Mouse (Mus musculus) embryonic facial prominence, embryonic 11.5 days (tissue): Measurements from ENCODE around the gene Psma6. TPM values are rescaled to one million over a fixed set of nuclear protein-coding genes. Genes with fewer than 3 reads are reported as not detected.

Source experiments
- ATAC-seq: fragments of 200-750 bp; cut with Nextera tagmentation; replicated peaks from 2 replicates; pipeline ENCODE4 v1.8.0; 2017; ENCODE audit warnings: low read depth; ENCODE audit not compliant: insufficient number of reproducible peaks, low FRiP score, low TSS enrichment
- DNase-seq: peaks from one replicate; pipeline ENCODE4 v3.0.0-alpha.2; 2015; ENCODE audit warnings: low spot score
- H3K27ac ChIP-seq: fragments of 300-500 bp; sonication (generic); replicated peaks from 2 replicates; pipeline ENCODE4 v1.5.1; 2014; ENCODE audit warnings: mild to moderate bottlenecking, low read depth, low read length, control low read depth
- H3K27me3 ChIP-seq: fragments of 300-500 bp; sonication (generic); 2 replicates; pipeline ENCODE4 v1.6.1; 2014; ENCODE audit warnings: mild to moderate bottlenecking, low read length, moderate library complexity, mixed read lengths; ENCODE audit not compliant: control insufficient read depth, insufficient read depth
- H3K36me3 ChIP-seq: fragments of 300-500 bp; sonication (generic); replicated peaks from 2 replicates; pipeline ENCODE4 v1.6.1; 2014; ENCODE audit warnings: low read depth, mild to moderate bottlenecking, low read length, moderate library complexity, mixed read lengths; ENCODE audit not compliant: control insufficient read depth, insufficient read depth
- H3K4me1 ChIP-seq: fragments of 300-500 bp; sonication (generic); 2 replicates; pipeline ENCODE4 v1.6.1; 2014; ENCODE audit warnings: low read length, mixed read lengths; ENCODE audit not compliant: control insufficient read depth, insufficient read depth
- H3K4me2 ChIP-seq: fragments of 300-500 bp; sonication (generic); 2 replicates; pipeline ENCODE4 v1.6.1; 2014; ENCODE audit warnings: low read depth, mild to moderate bottlenecking, control low read depth, low read length, moderate library complexity
- H3K4me3 ChIP-seq: fragments of 300-500 bp; sonication (generic); 2 replicates; pipeline ENCODE4 v1.5.1; 2014; ENCODE audit warnings: low read depth, low read length, control low read depth
- H3K9ac ChIP-seq: fragments of 300-500 bp; sonication (generic); replicated peaks from 2 replicates; pipeline ENCODE4 v1.6.1; 2014; ENCODE audit warnings: mild to moderate bottlenecking, control low read depth, low read length
- H3K9me3 ChIP-seq: fragments of 300-500 bp; sonication (generic); replicated peaks from 2 replicates; pipeline ENCODE4 v1.6.1; 2016; ENCODE audit warnings: mild to moderate bottlenecking, low read length, inconsistent platforms, mixed read lengths; ENCODE audit not compliant: control insufficient read depth
- WGBS: fragments of 180-500 bp; shearing (Covaris S2); extraction: QIAGEN DNeasy Blood & Tissue Kit; methylation state at CpG from one replicate; pipeline ENCODE4 v1.1.7; 2014; 5-methylcytosine and 5-hydroxymethylcytosine counted together
- polyA plus RNA-seq: library from polyadenylated mRNA; unstranded; fragments of >200 nt; fragmentation: Nextera tagmentation; extraction: Ambion mirVana; gene quantifications from 2 replicates; pipeline ENCODE4 v1.2.1, GENCODE M21; 2014

Psma6 gene
- polyA plus RNA-seq, 1 experiment from 2014 or later: 533 TPM

DNA sequence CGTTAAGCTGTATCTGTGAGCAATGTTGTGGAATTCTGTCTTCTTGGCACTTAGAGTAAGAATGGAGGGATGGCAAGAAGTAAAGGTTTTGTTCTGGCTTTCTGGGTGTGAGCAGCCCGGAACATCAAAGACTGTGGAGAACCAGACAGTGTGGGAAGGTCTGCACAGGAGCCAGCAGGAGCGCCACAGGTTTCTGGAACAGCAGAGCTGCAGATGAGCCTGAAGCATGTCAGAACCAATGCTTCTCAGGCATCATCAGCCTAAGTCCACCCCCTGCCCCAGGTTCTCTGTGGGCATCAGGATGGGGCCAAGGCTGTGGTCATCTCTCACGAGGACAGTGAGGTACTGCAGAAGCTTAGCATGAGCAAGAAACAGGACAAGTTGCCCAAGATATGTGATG is 12.5 kb downstream of the Psma6 start:
- Histone ChIP-seq H3K9ac (no peak overlapping the region), H3K27me3 (no peaks in the 10 kb centered on the region), H3K9me3 (no peaks in the 10 kb centered on the region), H3K4me1 (no peaks in the 10 kb centered on the region), H3K4me2 (no peak overlapping the region), H3K4me3 (no peak overlapping the region), H3K36me3 (no peaks in the 10 kb centered on the region), H3K27ac (no peak overlapping the region)
- WGBS: 94% methylated on average over 4 of the region's 4 CpGs
- no peak for ATAC-seq
- DNase-seq: no peak

DNA sequence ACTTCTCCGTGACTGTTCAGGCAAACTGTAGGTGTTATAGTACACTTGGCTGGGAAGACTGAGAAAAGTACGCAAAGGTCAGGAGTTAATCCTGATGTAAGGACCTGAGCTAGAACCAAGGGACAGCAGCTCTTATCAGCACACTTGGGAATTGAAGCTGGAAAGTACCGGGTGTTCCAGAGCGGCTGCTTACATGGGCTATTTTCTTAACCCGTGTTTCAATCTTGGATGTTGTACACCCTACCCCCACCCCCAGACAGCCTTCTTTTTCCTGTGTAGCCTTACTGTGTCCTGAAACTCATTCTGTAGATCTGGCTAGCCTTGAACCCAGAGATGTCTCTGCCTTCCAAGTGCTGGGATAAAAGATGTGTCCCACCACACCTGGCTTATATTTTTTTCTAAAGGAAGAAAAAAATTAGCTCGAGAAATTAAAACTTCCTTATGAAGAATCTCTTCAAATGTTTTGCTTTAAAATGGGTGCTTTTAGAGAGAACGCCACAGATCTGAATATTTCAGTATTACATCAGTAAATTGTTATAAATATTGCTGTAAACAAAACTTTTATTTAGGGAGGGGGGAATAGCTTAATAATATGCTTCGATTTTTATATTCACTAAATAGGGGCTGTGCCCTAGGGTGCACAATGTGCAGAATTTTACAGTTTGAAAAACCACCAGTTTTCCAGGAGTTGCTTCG is 13.7 kb downstream of the Psma6 start:
- DNase-seq (no peak), ATAC-seq (no peak)
- Histone ChIP-seq H3K9me3 (no peaks in the 10 kb centered on the region), H3K4me3 (peak overlapping the region; percentile 96), H3K9ac (peak overlapping the region; percentile 91), H3K4me1 (no peaks in the 10 kb centered on the region), H3K36me3 (no peaks in the 10 kb centered on the region), H3K27ac (no peak overlapping the region), H3K4me2 (peak overlapping the region; percentile 26), H3K27me3 (no peaks in the 10 kb centered on the region)
- 73% methylated on average over 9 of the region's 9 CpGs for WGBS

DNA sequence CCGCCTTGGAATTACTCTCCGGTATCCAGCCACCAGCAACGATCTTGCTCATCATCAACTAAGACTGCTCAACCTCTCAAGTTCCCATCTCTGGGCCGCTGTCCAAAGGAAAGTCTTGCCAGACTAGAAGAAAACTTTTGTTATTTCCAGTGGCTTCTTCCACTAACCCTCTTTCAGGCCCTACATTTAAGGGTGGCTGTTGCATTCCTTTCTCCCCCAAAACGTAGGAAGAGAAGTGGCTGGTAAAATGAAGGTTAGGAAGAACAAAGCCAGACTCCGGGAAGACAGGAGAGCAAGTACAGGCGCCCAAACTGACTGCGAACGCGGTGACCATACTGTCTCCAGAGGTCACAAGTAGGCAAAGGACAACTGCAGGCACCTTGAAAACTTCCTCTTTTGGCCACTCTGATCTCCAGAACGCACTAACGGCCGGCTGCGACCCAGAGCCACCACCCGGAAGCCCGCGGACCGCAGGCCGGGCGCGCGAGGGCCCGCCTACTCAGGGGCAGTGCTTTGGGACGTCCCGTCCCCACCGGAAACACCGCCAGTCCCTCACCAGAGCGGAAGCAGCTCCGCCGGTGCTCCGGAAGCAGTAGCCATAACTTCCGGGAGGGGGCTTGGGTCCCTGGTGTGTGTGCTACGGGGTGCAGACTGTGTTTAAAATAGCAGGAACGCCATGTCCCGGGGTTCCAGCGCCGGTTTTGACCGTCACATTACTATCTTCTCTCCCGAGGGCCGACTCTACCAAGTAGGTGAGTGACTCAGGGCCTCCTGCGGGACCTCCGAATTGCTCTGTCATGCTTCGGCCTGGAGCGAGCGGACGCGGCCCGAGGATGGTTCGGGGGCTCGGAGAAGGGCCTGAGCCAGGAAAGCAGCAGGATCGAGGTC is 14.5 kb downstream of the Psma6 start:
- peak overlapping the region; percentile 96 for H3K4me3 ChIP-seq
- H3K4me1 ChIP-seq: no peaks in the 10 kb centered on the region
- H3K36me3 ChIP-seq: no peaks in the 10 kb centered on the region
- peak overlapping the region; percentile 73 for H3K4me2 ChIP-seq
- 1% methylated on average over 51 of the region's 51 CpGs for WGBS
- peak; percentile 97 for DNase-seq
- ATAC-seq: peak; percentile 99
- H3K27ac ChIP-seq: peak overlapping the region; percentile 56
- peak overlapping the region; percentile 91 for H3K9ac ChIP-seq
- no peaks in the 10 kb centered on the region for H3K9me3 ChIP-seq
- no peaks in the 10 kb centered on the region for H3K27me3 ChIP-seq

DNA sequence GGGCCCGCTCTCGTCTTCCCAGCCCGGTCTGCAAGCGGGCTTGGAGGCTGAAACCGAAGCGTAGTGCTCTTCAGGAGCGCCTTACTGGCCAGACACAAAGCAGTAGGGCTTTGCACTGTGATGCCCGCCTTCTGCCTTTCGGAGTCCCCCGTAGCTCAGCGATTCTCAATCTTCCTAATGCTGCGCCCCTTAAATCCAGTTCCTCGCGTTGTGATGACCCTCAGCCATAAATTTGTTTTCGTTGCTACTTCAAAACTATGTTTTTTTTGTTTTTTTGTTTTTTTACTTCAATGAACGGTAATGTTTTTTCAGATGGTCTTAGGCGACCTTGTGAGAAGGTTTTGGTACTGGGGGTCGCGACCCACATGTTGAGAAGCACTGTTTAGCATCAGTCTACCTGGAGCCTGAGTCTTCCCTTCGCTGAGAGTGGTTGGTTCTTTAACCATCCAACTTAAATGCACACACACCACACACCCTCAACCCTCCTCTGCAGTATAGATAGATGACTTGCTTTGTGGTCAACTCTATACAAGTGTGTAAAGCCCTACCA is 15.2 kb downstream of the Psma6 start:
- Histone ChIP-seq H3K9me3 (no peaks in the 10 kb centered on the region), H3K36me3 (no peaks in the 10 kb centered on the region), H3K27me3 (no peaks in the 10 kb centered on the region), H3K9ac (peak overlapping the region; percentile 91), H3K27ac (peak overlapping the region; percentile 56; the same call in 1 of the 2 replicates), H3K4me2 (peak overlapping the region; percentile 73), H3K4me1 (no peaks in the 10 kb centered on the region), H3K4me3 (peak overlapping the region; percentile 96)
- peak; percentile 24; the same call in 1 of the 2 replicates for ATAC-seq
- DNase-seq: no peak
- WGBS: under 1% methylated on average over 20 of the region's 20 CpGs

DNA sequence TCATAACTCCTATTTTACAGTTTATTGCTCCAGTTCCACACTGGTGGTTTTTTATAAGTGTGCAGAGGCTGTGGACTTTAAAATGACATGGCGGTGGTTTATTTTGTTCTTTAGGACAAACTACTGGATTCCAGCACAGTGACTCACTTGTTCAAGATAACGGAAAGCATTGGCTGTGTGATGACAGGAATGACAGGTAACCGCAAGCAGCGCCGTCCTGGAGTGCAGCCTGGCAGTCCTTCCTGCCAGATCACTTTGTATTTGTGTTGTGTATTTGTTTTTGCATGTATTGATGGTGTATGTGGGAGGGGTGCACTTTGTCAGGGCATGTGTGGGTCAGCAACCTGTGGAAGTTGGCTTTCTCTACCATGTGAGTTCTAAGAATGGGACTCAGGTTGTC is 23.9 kb downstream of the Psma6 start:
- H3K4me1 ChIP-seq: no peaks in the 10 kb centered on the region
- H3K36me3 ChIP-seq: peaks cover 3% of the 10 kb centered on the region; the same call in 1 of the 2 replicates
- no peaks in the 10 kb centered on the region for H3K9me3 ChIP-seq
- no peak overlapping the region for H3K4me2 ChIP-seq
- H3K27me3 ChIP-seq: no peaks in the 10 kb centered on the region
- WGBS: 90% methylated on average over 5 of the region's 5 CpGs
- no peak overlapping the region for H3K27ac ChIP-seq
- no peak overlapping the region for H3K9ac ChIP-seq
- ATAC-seq: no peak
- no peak overlapping the region for H3K4me3 ChIP-seq
- no peak for DNase-seq

DNA sequence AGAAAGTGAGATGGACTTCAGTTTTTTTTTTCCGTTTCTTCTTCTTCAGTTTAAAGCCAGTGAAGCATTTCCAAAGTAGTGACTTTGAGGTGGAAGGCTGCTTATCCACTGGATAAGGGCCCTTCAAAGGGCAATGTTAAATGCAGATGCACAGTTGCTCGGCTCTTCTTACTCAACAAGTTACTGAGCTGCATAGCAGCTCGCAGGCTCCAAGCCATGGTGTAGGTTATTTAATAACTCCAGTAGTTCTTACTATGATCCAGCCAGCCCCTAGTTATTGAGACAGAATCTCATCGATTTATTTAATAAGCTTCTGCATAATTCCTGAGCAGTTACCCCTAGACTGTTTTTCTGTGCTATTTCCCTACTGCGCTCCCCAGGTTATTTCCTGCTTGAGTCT is 31.2 kb downstream of the Psma6 start:
- Histone ChIP-seq H3K9me3 (no peaks in the 10 kb centered on the region), H3K36me3 (peaks cover 14% of the 10 kb centered on the region), H3K4me2 (no peak overlapping the region), H3K4me3 (no peak overlapping the region), H3K27ac (no peak overlapping the region), H3K4me1 (no peaks in the 10 kb centered on the region), H3K9ac (no peak overlapping the region), H3K27me3 (no peaks in the 10 kb centered on the region)
- no peak for DNase-seq
- WGBS: 96% methylated on average over 5 of the region's 5 CpGs
- no peak for ATAC-seq

DNA sequence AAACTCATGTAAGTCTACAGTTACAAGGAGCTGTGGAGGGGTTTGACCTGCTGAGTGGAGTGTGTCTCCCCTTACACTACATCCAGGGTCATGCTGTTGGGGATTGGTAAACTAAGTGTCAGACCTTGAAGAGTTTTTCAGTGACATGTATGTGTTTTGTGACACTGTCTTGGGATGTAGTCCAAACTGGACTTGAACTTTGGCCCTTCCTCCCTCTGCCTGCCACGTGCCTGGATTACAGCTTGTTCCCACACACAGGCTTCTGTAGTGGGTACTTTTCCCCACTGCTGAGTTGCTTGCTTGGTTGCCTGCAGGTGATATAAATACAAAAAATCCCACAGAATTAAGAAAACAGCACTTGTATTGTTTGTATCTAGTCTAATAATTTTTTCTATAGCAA is 31.7 kb downstream of the Psma6 start:
- no peak overlapping the region for H3K4me2 ChIP-seq
- H3K4me3 ChIP-seq: no peak overlapping the region
- ATAC-seq: no peak
- H3K9me3 ChIP-seq: no peaks in the 10 kb centered on the region
- H3K27me3 ChIP-seq: no peaks in the 10 kb centered on the region
- no peak overlapping the region for H3K9ac ChIP-seq
- peaks cover 14% of the 10 kb centered on the region for H3K36me3 ChIP-seq
- no peak for DNase-seq
- no peaks in the 10 kb centered on the region for H3K4me1 ChIP-seq
- 94% methylated on average over 1 of the region's 1 CpGs for WGBS
- no peak overlapping the region for H3K27ac ChIP-seq

DNA sequence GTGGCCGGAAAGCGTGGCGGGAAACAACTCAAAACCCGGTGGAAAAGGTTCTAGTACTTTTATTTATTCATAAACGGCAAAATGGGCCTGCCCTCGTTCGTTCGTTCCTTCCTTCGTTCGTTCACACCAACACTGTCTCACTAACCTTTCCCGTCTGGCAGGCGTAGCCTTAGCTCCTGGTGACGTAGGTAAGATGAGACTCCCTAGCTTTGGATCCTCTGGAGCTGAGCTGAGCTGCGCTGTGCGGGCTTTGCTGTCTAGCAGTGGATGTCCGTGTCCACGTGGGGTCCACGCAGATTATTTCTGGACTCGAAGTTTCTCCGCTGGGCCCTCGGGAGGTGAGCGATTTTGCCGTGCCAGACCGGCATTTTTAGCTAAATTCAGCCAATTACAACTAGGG is 36.2 kb downstream of the Psma6 start:
- Histone ChIP-seq H3K9ac (no peak overlapping the region), H3K4me3 (no peak overlapping the region), H3K4me2 (no peak overlapping the region), H3K9me3 (no peaks in the 10 kb centered on the region), H3K27me3 (no peaks in the 10 kb centered on the region), H3K27ac (no peak overlapping the region), H3K4me1 (no peaks in the 10 kb centered on the region), H3K36me3 (peaks cover 4% of the 10 kb centered on the region; the same call in 1 of the 2 replicates)
- no peak for DNase-seq
- 0 out of 2 replicates have a peak, but pooled peaks have one; percentile 70 for ATAC-seq
- 94% methylated on average over 24 of the region's 24 CpGs for WGBS
